Mouse (Mus musculus): ENCODE measurements at regions not wholly inside any gene's neighbourhood (a gene's known extent, or its start where the extent isn't known, plus 50 kb on each side); places are given as distances from the start of the nearest gene placed in this dataset.

DNA sequence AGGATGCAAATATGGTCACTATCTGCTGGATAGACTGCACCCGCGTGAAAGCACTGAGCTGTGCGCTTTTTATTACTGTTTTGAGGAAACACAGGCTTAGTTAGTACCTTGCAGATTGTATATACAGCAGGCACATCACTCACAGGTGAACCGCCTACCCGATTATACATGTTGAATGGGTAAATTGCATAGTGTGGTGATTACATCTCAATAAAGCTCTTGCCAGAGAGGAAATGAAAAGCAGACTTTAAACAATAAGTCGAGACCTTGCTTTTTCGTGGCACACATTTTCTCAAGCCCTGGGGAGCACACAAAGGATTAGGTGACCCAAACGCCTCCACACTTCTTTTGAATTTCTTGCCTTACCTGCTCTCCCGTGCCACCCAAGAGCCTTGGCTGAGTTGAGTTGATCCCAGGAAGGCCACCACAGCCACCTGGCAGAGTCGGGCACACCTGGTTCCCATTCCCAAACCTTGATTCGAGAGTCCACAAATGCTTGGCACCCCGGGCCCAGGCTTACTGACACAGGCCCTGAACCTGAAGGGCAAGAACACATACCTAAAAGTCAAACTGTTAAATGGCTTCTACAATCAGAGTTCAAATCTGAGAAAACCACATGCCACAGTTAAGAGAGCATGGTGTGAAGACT, 175.4 kb upstream of the Dapk1 start:
- no peak for DNase-seq
- Histone ChIP-seq H3K27ac (ENCODE audit: insufficient read depth, low read depth, low read length) (no peak overlapping the region), H3K4me3 (ENCODE audit: insufficient read depth, low read depth, low read length) (no peak overlapping the region), H3K36me3 (ENCODE audit: control insufficient read depth, insufficient read depth, low read length) (no peaks in the 10 kb centered on the region), H3K27me3 (replicated peaks; ENCODE audit: control insufficient read depth, insufficient read depth, low read length) (no peaks in the 10 kb centered on the region), H3K4me1 (ENCODE audit: control insufficient read depth, insufficient read depth, low read length) (0 out of 2 replicates have a peak, but pooled peaks cover 3% of the 10 kb centered on the region)
- WGBS = 83% methylated on average over 12 of the region's 12 CpGs
- no peak for TF ChIP-seq POLR2A (IDR thresholded peaks at IDR 0.05; ENCODE audit: low read depth, low read length)
- TF ChIP-seq CTCF (conservative IDR thresholded peaks at IDR 0.05; ENCODE audit: insufficient read depth, insufficient read length, low read depth, low read length) = no peak

DNA sequence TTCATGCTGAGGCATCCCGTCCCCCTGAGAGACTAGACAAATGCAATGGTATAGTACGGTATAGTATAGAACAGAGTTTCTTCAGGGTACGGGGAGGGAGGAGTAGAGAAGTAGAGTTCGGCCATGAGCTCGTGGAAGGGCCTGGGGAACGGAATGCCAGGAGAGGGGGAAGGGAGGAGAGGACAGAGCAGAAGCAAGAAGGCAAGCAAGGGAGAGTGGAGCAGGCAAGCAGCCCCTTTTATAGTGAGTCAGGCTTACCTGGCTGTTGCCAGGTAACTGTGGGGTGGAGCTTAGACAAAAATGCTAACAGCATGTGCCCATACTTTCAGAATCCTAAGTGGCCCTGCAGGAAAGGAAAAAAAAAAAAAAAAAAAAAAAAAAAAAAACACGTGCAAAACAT, 174.7 kb upstream of the Dapk1 start:
- Histone ChIP-seq H3K4me1 (ENCODE audit: control insufficient read depth, insufficient read depth, low read length) (0 out of 2 replicates have a peak, but pooled peaks cover 3% of the 10 kb centered on the region), H3K4me3 (ENCODE audit: insufficient read depth, low read depth, low read length) (no peak overlapping the region), H3K27ac (ENCODE audit: insufficient read depth, low read depth, low read length) (no peak overlapping the region), H3K27me3 (replicated peaks; ENCODE audit: control insufficient read depth, insufficient read depth, low read length) (no peaks in the 10 kb centered on the region), H3K36me3 (ENCODE audit: control insufficient read depth, insufficient read depth, low read length) (no peaks in the 10 kb centered on the region)
- DNase-seq = peak; percentile 12
- no peak for TF ChIP-seq CTCF (conservative IDR thresholded peaks at IDR 0.05; ENCODE audit: insufficient read depth, insufficient read length, low read depth, low read length)
- TF ChIP-seq POLR2A (IDR thresholded peaks at IDR 0.05; ENCODE audit: low read depth, low read length) = no peak
- 47% methylated on average over 7 of the region's 7 CpGs for WGBS

DNA sequence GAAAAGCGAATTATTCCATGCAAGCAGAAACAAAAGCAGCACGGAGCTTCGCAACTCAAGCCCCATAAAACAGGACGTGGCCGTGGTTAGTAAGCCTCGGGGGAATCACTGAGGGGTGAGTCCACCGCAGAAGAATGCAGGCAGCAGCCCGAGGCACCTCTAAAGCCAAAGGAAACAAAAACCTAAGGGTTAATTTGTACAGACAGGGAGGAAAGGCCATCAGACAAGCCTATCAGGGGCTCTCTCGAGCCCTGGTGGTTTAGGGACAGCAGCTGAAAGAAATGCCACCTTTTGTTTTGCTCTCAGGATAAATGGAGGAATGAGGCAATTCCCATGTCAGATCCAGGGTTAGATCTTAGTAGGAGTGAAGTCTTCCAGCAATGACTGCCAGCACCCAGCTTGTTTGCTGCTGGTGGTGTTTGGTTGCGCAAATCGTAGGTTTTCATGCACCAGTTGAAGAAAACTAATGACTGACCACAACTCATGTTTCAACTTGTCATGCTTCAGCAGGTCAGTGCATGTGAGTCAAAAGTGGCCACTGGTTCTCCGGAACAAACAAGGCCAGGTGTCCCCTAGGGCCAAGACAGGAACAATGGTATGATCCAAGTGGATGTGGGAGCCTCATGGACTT, 173.9 kb upstream of the Dapk1 start:
- no peaks in the 10 kb centered on the region for H3K27me3 ChIP-seq (replicated peaks; ENCODE audit: control insufficient read depth, insufficient read depth, low read length)
- 11% methylated on average over 12 of the region's 12 CpGs for WGBS
- 0 out of 2 replicates have a peak, but pooled peaks cover 3% of the 10 kb centered on the region for H3K4me1 ChIP-seq (ENCODE audit: control insufficient read depth, insufficient read depth, low read length)
- H3K36me3 ChIP-seq (ENCODE audit: control insufficient read depth, insufficient read depth, low read length) = no peaks in the 10 kb centered on the region
- DNase-seq = peak; percentile 34
- TF ChIP-seq CTCF (conservative IDR thresholded peaks at IDR 0.05; ENCODE audit: insufficient read depth, insufficient read length, low read depth, low read length) (no peak), POLR2A (IDR thresholded peaks at IDR 0.05; ENCODE audit: low read depth, low read length) (no peak)
- no peak overlapping the region for H3K27ac ChIP-seq (ENCODE audit: insufficient read depth, low read depth, low read length)
- H3K4me3 ChIP-seq (ENCODE audit: insufficient read depth, low read depth, low read length) = no peak overlapping the region

- no peaks in the 10 kb centered on the region for H3K27me3 ChIP-seq (replicated peaks; ENCODE audit: control insufficient read depth, insufficient read depth, low read length)
- no peaks in the 10 kb centered on the region for H3K36me3 ChIP-seq (ENCODE audit: control insufficient read depth, insufficient read depth, low read length)
- no peak for TF ChIP-seq POLR2A (IDR thresholded peaks at IDR 0.05; ENCODE audit: low read depth, low read length)
- peak; percentile 23; the same call in 1 of the 2 replicates for TF ChIP-seq CTCF (conservative IDR thresholded peaks at IDR 0.05; ENCODE audit: insufficient read depth, insufficient read length, low read depth, low read length)
- no peak overlapping the region for H3K27ac ChIP-seq (ENCODE audit: insufficient read depth, low read depth, low read length)
- no peak for DNase-seq
- WGBS = 88% methylated on average over 3 of the region's 3 CpGs
- no peak overlapping the region for H3K4me3 ChIP-seq (ENCODE audit: insufficient read depth, low read depth, low read length)
- 0 out of 2 replicates have a peak, but pooled peaks cover 3% of the 10 kb centered on the region for H3K4me1 ChIP-seq (ENCODE audit: control insufficient read depth, insufficient read depth, low read length)
These were observed 172.6 kb upstream of the Dapk1 start for GRCm38 (mm10) chr13:60429148-60429547.

- no peaks in the 10 kb centered on the region for H3K27me3 ChIP-seq (replicated peaks; ENCODE audit: control insufficient read depth, insufficient read depth, low read length)
- TF ChIP-seq POLR2A (IDR thresholded peaks at IDR 0.05; ENCODE audit: low read depth, low read length) = no peak
- TF ChIP-seq CTCF (conservative IDR thresholded peaks at IDR 0.05; ENCODE audit: insufficient read depth, insufficient read length, low read depth, low read length) = no peak
- H3K36me3 ChIP-seq (ENCODE audit: control insufficient read depth, insufficient read depth, low read length) = no peaks in the 10 kb centered on the region
- no peak for DNase-seq
- 91% methylated on average over 8 of the region's 8 CpGs for WGBS
- H3K27ac ChIP-seq (ENCODE audit: insufficient read depth, low read depth, low read length) = no peak overlapping the region
- 0 out of 2 replicates have a peak, but pooled peaks cover 3% of the 10 kb centered on the region for H3K4me1 ChIP-seq (ENCODE audit: control insufficient read depth, insufficient read depth, low read length)
- no peak overlapping the region for H3K4me3 ChIP-seq (ENCODE audit: insufficient read depth, low read depth, low read length)
These were observed 170.3 kb upstream of the Dapk1 start for GRCm38 (mm10) chr13:60431412-60431811.

GRCm38 (mm10) chr13:60434221-60435210, 167.2 kb upstream of the Dapk1 start:
- DNase-seq = no peak
- TF ChIP-seq CTCF (conservative IDR thresholded peaks at IDR 0.05; ENCODE audit: insufficient read depth, insufficient read length, low read depth, low read length) = no peak
- no peak for TF ChIP-seq POLR2A (IDR thresholded peaks at IDR 0.05; ENCODE audit: low read depth, low read length)
- H3K4me3 ChIP-seq (ENCODE audit: insufficient read depth, low read depth, low read length) = no peak overlapping the region
- no peaks in the 10 kb centered on the region for H3K36me3 ChIP-seq (ENCODE audit: control insufficient read depth, insufficient read depth, low read length)
- no peaks in the 10 kb centered on the region for H3K27me3 ChIP-seq (replicated peaks; ENCODE audit: control insufficient read depth, insufficient read depth, low read length)
- H3K4me1 ChIP-seq (ENCODE audit: control insufficient read depth, insufficient read depth, low read length) = no peaks in the 10 kb centered on the region
- whole genome bisulfite sequencing = 75% methylated on average over 11 of the region's 11 CpGs
- no peak overlapping the region for H3K27ac ChIP-seq (ENCODE audit: insufficient read depth, low read depth, low read length)

Data from kidney, adult 2 months (tissue).